Mouse (Mus musculus) cerebellum, postnatal 4 days (tissue): Measurements from ENCODE around the gene Fntb.
"Not testable (repeated sequence)": the region's sequence is repeated elsewhere in the genome, so short reads cannot be mapped to it uniquely, and the experiment has no call there.

Source experiments
- DNase-seq, 2 experiments: peaks; one replicate each; pipeline ENCODE4 v3.0.0; 2022; ENCODE audit warnings: low spot score in 2 of 2, mixed read lengths in 1 of 2

Fntb gene

DNA sequence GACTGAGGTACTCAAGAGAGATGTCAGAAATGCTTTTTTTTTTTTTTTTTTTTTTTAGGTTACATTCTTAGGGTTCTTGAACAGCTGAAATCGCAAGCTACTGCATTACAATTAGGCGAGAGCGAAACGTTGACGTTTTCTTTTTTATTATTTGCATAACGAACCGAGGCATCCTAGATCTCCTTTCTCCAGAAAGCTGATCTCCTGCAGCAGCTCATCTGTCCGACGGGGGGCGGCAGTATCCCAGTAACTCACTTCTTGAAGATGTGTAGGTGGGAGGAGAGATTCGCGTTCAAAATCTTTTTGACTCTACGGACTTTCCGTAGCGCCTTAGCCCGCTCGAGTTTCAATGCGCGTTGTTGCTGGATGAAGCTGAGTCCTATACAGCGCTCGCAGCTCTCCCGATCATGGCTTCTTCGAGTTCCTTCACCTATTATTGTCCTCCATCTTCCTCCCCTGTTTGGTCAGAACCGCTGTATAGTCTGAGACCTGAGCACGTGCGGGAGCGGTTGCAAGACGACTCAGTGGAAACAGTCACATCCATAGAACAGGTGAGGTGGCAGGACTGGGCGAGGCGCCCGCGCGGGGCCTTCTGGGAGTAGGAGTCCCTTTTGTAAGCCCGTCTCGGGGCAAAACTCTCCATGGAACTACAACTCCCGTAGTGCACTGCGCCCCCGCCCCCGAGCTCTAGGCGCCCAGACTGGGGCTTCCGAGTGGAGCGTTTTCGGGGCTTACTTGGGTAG is 71.9 kb downstream of the Fntb start:
- peak; percentile 89 to 97 for DNase-seq

DNA sequence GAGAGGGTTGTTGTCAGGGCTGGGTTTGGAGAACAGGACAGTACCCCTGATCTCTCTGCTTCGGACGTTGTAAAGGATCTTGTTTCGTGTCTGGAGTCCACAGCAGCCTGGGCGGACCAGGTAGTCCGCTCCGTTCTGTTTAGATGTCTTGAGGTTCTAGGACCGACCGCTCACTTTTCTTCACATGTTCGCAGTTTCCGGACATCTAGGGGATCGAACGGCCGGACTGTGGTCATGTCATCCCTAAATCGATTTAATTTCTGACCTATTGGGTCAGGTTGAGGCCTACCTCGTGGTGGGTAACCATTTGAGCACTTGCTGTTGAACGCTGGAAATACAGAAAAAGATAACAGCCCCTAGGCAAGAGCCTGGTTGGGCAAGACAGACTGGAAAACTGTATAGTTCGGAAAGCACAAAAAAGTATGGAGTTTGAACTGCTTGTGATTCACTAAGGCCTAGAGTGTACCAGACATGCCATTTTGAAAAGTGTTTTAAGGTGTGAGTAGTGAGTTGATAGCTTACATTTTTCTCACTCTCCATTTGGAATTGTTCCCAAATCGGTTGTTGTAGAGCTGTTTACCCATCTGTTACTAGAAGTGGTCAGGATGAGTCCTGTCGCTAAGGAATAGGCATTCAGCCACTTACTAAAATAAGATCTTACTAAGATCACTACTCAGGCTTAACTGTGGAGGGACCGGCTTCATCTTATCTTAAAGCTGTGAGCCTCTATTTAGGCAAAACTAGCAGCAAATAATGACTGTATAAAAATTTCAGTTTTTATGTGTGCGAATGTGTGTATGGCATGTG is 72.7 kb downstream of the Fntb start:
- no peak for DNase-seq

DNA sequence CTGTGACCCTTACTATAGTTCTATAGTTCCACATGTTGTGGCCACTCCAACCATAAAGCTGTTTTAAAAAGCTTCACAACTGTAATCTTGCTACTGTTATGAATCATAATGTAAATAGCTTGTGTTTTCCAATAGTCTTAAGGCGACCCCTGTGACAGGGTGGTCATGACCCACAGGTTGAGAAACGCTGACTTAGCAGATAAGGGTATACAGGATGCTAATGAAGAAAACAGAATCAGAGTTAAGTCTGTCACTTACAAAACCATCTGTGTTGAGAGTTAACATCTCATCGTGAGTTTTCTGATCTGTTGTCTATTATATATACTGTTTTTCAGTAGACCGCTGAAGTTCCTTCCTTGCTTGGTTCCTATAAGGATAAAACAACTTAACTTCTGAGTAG is 73.9 kb downstream of the Fntb start:
- DNase-seq: no peak

DNA sequence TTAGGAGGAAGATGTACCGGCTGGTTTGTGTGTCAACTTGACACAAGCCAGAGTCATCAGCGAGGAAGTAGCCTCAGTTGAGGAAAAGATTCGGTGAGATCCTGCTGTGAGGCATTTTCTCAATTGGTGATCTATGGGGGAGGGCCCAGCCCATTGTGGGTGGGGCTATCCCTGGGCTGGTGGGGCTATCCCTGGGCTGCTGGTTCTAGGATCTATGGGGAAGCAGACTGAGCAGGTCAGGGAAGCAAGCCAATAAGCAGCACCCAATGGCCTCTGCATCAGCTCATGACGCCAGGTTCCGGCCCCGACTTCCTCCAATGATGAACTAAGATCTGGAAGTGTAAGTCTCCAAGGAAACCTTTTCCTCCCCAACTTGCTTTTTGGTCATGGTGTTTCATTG is 74.7 kb downstream of the Fntb start:
- DNase-seq: no peak

DNA sequence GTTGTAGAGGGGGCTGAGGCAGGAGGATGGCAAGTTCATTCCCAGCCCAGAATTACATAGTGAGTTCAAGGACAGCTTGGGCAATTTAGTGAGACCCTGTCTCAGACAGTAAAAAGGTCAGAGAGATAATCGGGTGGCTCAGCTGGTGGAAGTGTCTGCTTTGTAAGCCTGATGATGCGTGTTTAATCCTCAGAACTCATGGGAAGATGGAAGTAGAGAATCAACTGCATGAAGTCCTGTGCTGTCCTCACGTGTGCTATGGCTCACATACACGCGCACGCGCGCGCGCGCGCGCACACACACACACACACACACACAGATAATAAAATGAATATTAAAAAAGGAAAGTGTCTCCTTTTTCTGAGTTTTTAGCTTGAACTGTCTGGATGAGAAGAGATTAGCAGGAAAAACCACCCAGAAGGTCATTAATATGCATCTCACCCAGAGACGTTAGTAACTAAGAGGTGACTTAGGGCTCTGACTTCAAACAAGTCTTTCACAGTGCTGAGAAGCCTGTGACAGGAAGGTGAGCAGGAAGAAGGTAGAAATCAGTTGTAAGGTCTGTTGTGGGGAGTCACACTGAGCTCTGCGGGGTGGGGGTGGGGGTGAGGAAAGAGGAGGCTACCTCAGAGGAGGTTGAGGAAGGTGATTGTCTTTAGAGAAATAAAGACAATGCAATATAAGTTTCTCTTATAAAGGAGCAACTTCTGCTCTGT is 79.1 kb downstream of the Fntb start:
- DNase-seq: no peak

DNA sequence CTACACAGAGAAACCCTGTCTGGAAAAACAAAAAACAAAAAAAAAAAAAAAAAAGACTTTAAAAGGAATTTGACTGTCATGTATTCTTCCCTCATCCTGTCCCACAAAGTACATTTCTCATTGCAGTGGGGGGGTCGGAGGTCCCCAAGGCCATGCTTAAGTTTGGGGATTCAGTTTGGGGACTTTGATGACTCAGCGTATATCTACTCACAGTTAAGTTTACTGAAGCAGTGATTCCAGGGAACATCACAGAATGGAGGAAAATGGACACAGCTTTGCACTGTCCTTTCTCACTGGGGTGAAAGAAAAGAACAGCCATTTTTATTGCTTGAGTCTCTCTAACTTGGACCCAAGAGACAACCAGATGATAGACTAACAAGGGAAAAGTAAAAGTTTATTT is 87.0 kb downstream of the Fntb start:
- no peak for DNase-seq

DNA sequence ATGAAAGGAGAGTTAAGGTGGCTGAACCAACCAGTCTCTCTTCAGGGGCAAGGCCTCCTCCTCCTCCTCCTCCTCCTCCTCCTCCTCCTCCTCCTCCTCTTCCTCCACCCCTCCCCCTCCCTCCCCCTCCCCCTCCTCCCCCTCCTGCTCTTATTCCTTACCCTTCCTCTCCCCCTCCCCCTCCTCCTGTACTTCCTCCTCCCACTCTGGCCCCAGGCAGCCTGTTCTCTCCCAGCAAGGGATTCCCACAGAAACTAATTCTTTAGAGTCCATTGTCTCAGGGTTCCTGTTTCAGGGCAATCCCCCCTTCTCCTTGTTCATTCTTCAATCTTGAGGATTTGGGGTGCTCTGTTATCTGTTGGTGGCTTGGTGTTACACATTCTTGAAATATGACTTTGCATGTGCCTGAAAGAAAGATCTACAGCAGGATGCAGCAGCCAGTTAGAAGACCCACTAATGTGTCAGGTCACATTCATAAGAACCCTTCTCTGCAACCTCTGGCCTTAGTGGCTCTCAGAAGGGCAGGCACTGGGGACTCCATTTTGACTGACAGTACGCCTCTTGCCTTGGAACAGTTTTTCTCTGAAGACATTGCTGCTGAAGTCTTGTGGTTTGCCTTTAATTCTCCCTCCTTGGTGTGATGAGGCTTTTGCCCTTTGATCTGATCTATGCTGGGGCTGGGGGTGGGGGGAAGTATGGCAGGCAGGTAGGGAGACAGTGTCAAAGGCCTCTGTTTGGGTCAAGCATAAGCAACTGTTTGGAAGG is 88.2 kb downstream of the Fntb start:
- DNase-seq: no peak

DNA sequence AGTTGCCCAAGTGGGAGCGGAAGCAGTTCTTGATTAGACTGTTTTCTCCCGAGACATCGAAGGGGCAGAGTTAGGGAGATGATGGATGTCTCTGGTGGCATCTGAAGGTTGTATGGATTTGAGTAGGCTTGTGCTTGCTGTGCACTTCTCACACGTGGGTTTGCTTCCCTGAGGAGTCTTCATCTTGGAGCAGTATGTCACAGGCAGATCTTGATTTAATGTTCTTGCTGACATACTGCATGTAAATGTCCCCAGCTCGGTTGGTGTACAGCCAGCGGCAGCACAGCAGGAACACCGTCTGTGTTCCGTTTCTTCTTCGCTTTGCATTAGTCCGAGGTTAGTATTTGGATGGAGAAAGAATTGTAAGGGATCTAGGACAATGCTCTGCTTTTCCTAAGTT is 91.7 kb downstream of the Fntb start:
- DNase-seq: no peak

DNA sequence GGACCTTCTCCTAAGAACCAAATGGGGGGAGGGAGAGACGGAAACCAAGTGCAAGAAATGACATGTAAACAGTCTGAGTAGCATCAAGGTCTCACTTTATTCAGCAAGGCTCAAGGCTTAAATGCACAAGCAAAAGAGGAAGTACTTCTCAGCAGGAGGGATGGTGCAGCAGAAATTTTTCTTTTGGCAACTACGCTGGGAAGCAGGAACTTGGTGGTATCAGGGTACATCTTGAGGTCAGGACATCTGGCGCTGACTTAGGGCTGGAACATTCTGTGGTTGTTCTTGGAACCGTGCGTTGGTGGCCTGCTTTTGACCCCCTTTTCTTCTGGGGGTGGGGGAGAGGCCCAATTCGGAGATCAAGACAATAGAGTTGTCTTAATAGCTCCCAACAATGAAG is 93.4 kb downstream of the Fntb start:
- not testable (repeated sequence) for DNase-seq

DNA sequence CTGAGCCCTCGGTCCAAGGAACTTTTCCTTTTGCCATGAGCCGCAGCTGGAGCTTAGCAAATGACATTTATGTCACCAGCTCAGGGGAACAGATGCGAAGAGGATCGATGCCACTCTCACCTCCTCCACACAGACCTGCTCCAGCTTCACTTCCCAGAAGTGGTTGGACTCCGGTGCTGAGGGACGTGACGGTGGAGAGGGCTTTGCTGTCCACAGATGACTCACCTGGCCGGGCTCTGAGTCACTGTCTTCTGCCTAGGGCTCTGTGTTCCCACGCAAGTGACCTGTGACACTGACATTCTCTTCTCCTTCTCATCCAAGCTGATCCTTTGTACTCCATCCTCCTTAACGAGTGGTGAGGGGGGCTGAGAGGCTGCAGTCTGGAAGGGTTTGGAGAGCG is 98.3 kb downstream of the Fntb start:
- DNase-seq: no peak

DNA sequence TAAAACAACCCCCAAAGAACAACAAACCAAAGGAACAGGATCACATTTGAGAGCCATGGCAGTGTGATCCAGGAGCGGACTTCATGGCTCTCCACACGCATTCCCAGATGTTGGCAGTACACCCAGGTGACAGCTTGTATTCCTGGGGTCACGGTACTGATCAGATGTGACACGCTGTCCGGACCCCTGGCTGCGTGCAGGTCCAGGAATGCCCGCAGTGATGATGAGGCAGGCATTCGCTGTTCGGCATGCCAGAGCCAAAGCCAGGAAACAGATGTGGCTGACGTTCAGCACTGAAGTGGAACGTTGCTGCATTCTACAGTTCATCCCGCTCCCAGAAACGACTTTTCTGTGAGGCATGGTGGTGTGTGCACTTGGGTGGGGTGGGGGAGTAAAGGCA is 99.9 kb downstream of the Fntb start:
- DNase-seq: no peak

DNA sequence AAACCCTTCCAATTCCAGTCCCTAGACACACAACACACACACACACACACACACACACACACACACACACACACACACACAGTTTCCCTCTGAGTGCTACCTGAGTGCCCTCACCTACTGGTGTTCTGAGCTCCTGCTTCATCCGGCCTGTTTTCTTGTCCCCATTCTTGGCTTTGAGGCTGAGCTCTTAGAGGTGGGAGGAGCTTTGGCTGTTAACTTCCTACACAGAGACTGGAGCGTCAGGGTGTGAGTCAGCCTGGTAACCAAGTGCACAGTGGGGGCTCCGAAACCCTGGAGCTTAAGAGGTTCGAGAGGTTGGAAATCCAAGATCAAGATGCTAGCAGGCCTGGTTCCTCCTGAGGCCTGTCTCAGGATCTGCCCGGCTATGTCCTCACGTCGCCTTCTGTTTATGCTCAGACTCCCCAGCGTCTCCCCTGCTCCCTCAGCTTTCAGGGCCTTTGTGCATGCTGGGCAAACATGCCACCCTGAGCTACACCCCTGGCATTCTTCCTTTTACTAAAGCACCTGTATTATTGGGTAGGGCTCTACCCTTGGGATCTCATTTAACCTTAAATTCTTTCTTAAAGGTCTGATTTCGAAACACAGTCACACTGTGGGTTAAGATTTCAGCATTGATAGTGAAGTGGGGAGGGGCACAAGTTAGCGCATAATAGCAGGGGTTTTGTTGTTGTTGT is 102.3 kb downstream of the Fntb start:
- DNase-seq: no peak

DNA sequence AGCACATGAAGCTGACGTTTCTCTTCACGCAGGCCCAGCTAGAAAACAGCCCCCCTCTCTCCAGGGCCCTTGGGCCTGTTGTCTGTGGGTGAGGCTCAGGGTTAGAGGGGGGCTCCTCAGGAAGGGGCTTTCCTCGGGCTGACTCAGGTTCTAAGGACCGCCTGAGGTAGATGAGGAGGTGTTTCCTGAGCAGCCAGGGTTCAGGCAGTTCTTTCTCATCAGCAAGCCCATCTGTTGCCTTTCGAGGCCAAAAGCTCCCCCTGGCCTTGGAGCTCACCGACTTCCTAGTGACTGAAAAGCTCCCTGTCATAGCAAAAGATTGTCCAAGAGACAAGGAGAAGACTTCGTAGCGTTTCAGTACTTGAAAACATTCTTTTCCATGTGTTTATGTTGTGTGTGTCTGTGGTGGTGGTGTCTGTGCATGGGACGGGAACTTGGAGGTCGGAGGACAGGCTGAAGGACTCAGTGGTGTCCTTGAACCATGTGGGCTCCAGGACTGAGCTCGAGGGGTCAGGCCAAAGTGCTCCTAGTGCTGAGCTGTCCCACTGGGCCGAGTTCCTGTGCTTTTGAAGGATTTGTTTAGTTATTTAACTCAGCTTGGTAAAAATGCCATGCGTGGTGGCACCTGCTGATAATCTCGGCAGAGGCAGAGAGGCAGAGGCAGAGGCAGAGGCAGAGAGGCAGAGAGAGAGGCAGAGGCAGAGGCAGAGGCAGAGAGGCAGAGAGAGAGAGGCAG is 103.2 kb downstream of the Fntb start:
- no peak for DNase-seq

DNA sequence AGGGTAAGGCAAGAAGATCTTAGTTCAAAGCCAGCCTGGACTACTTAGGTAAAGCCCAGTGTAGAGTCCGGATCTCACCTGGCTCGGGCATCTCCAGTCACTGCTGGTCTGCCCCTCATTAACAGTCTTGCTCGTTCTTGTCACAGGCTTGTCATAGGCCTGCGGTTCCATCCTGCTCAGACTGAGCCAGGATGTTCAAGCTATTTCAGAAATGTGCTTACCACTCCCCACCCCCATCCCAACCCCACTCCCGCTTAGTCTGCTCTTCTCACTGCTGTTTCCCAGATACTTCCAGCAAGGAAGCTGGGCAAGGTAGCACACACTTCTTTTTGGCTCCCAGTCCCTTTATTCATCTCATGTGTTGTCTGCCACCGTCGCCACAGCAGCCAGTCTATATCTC is 104.2 kb downstream of the Fntb start:
- DNase-seq: no peak

DNA sequence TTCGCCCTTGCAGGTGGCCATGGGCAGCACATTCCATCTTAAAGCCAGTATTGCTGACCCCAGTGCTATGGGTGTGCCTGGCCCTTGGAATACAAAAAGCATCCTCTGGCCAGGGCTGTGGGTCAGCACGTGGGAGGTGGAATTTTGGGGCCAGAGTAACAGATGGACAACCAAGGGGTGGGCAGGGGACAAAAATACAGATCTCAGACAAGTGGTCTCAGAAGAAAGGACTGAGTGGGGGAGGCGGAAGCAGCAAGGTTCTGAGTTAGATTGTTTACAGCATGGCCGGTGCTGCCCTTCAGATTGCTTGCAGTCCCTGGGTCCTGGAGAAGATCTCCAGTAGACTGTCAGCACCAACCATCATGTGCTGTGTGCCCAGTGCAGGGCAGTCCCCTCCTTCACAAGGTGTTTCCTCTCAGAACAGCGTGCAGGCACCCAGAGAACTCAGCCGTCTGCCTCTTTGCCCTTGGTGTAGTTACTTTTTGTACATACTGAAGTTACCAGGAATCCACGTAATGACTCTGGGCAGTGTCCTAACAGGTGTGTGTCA is 107.5 kb downstream of the Fntb start:
- DNase-seq: no peak

DNA sequence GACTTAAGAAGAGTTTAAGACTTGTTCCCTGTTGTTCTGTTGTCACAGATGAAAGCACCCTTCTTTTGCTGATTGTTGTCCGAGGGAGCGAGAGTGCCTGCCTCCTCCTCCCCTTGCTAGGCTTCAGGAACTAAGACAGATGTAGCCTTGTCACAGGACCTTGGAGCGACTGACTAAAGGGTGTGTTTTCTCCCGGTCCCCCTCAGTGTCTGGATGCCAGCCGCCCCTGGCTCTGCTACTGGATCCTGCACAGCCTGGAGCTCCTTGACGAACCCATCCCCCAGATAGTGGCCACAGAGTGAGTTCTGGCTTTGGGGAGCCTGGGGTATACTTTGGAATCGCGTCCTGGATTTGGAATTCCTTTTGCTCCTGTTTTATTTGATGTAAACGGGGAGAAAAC is 109.4 kb downstream of the Fntb start:
- no peak for DNase-seq

DNA sequence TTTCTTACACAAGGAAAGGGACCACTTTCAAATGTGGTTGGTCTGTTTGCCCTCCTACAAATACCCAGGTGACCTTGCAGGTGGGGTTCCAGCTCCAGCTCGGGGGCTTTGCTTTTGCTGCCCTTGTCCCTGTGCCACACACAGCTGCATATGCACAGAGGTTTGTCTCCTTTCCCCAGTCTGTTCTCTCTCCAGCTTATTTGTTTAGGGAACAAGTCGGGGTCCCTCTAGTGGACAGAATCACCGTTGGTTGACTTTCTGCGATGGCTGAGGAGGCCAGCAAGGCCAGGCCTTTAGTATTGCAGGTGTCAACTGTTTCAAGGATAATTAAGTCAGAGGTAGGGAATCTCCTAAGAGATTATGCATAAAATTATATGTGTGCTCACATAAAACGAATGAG is 113.9 kb downstream of the Fntb start:
- DNase-seq: peak in 1 of 2 experiments; percentile 49

DNA sequence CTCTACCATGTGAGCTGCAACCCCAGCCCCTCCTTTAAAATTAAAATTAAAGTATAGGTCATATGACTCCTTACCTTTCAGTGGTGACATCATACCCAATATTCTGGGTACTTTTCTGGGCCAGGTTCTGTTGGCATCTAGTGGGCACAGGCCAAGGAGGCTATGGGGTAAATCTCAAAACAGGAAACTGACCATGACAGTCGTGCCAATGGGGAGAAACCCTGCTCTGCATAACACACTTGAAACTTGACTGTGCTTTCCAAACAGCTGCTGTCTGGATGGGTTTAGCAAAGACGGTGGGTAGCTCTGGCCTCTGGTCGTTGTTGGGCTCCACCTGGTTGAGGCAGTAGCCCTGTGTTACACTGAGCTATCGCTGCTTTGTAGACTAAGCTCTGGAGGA is 114.7 kb downstream of the Fntb start:
- no peak for DNase-seq

DNA sequence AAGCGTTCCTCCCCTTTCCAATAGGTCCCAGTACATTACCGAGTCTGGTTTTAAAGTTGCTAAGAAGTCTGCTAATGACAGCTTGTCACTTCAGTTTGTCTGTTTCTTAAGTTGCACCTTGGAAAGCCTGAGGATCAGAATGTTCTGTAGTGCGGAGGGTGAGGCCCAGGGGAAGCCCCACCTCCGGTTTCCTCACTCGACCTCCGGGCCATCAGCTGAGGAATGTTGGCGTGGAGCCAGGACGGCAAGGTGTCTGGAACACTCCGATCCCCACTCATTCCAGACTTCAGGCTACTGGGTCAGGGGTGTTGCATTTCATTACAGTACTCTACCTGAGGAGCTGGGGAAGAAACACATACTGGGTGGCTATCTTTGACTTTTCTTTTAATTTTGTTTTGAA is 118.4 kb downstream of the Fntb start:
- DNase-seq: peak in 1 of 2 experiments; percentile 8

DNA sequence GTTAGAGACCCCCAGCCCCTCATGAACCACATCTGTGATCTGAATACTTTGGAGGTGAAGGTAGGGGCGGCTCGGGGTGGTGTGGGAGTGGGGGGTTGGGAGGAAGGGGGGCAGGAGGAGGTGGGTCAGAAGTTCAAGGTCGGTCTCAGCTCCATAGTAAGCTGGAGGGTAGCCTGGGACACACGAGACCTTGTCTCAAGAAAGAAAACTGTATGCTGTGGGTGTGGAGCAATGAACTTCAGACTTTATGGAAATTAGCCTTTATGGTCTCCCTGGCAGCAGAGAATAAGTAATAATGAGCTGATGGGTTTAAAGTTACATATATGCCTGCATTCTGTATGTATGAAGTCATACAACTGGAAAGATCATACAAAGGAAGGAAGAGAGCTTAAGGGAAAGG is 119.7 kb downstream of the Fntb start:
- DNase-seq: no peak
